7 mouse cellular contexts compared by ENCODE assay signal in genomic region chr1:130715561-130716217, GRCm38 (mm10). TPM values are rescaled to one million over a fixed set of nuclear protein-coding genes. Genes with fewer than 3 reads are reported as not detected.
DNase-seq lines count a peak whose midpoint lies in the region; ATAC-seq and TF ChIP-seq lines count a peak whose summit lies in the region.

Gene Gm29427 (minus strand): TSS chr1:130715799.

- TF ChIP-seq CTCF in intestine, postnatal 0 days (IDR thresholded peaks at IDR 0.05; ENCODE audit: low read depth), result peak; percentile 20; the same call in 1 of the 2 replicates
- TF ChIP-seq CTCF in small intestine, adult 2 months (IDR thresholded peaks at IDR 0.05; ENCODE audit: extremely low read depth, insufficient read length, insufficient replicate concordance, low read depth, low read length), result no peak

- 0 out of 2 replicates have a peak, but pooled peaks cover 17% of the 10 kb centered on the region for H3K36me3 ChIP-seq in intestine, postnatal 0 days (ENCODE audit: control insufficient read depth, insufficient read depth)
- 0 out of 2 replicates have a peak, but pooled peaks cover 3% of the 10 kb centered on the region for H3K36me3 ChIP-seq in midbrain, embryonic 12.5 days
- peaks cover 12% of the 10 kb centered on the region; the same call in 1 of the 2 replicates for H3K36me3 ChIP-seq in small intestine, adult 2 months (ENCODE audit: control insufficient read depth, insufficient read depth, low read length)

- H3K27me3 ChIP-seq in intestine, postnatal 0 days (replicated peaks; ENCODE audit: control insufficient read depth, insufficient read depth, low read length), result no peaks in the 10 kb centered on the region
- no peaks in the 10 kb centered on the region for H3K27me3 ChIP-seq in midbrain, embryonic 12.5 days
- H3K27me3 ChIP-seq in small intestine, adult 2 months (ENCODE audit: control insufficient read depth, insufficient read depth, low read length), result no peaks in the 10 kb centered on the region

- 0 out of 2 replicates have a peak, but pooled peaks cover 4% of the 10 kb centered on the region for H3K4me1 ChIP-seq in intestine, postnatal 0 days (replicated peaks; ENCODE audit: control insufficient read depth, insufficient read depth, low read length)
- peaks cover 19% of the 10 kb centered on the region for H3K4me1 ChIP-seq in midbrain, embryonic 12.5 days
- peaks cover 9% of the 10 kb centered on the region; the same call in 1 of the 2 replicates for H3K4me1 ChIP-seq in small intestine, adult 2 months (ENCODE audit: control insufficient read depth, insufficient read depth, insufficient read length, low read length)

- peak; percentile 98 for ATAC-seq in intestine, postnatal 0 days
- ATAC-seq in midbrain, embryonic 12.5 days (ENCODE audit: low FRiP score, low read depth), result peak; percentile 89

- H3K27ac ChIP-seq in intestine, postnatal 0 days (ENCODE audit: low read depth, low read length), result peak within 1 kb of the TSS; percentile 92
- peak within 1 kb of the TSS; percentile 84 for H3K27ac ChIP-seq in midbrain, embryonic 12.5 days (replicated peaks)
- peak within 1 kb of the TSS; percentile 93 for H3K27ac ChIP-seq in small intestine, adult 2 months (ENCODE audit: insufficient read depth, low read depth, low read length)

- peak; percentile 79; the same call in 1 of the 2 replicates for TF ChIP-seq POLR2A in small intestine, adult 2 months (IDR thresholded peaks at IDR 0.05; ENCODE audit: low read depth, low read length)

- peak within 1 kb of the TSS; percentile 90 for H3K4me2 ChIP-seq in intestine, postnatal 0 days (replicated peaks; ENCODE audit: low read depth)
- H3K4me2 ChIP-seq in midbrain, embryonic 12.5 days (replicated peaks), result peak within 1 kb of the TSS; percentile 91

- no peaks in the 10 kb centered on the region for H3K9me3 ChIP-seq in intestine, postnatal 0 days (ENCODE audit: control insufficient read depth)
- no peaks in the 10 kb centered on the region for H3K9me3 ChIP-seq in midbrain, embryonic 12.5 days

- H3K4me3 ChIP-seq in intestine, postnatal 0 days (ENCODE audit: low read depth, low read length), result peak within 1 kb of the TSS; percentile 98
- peak within 1 kb of the TSS; percentile 87 for H3K4me3 ChIP-seq in midbrain, embryonic 12.5 days
- peak within 1 kb of the TSS; percentile 85 for H3K4me3 ChIP-seq in small intestine, adult 2 months (ENCODE audit: low read depth, low read length)

- H3K9ac ChIP-seq in intestine, postnatal 0 days (ENCODE audit: low read depth, low read length), result peak within 1 kb of the TSS; percentile 96
- H3K9ac ChIP-seq in midbrain, embryonic 12.5 days (replicated peaks), result peak within 1 kb of the TSS; percentile 92

- WGBS in intestine, postnatal 0 days, result under 1% methylated on average over 38 of the region's 38 CpGs
- WGBS in midbrain, embryonic 12.5 days, result under 1% methylated on average over 38 of the region's 38 CpGs
- 1% methylated on average over 38 of the region's 38 CpGs for WGBS in small intestine, adult 2 months

- intact Hi-C loops in left cerebral cortex, postnatal 4 days (cut with DNase I), result loop anchor here (5.0 kb wide), 1 partner anchor 342 kb away; no protein-coding TSS in a partner anchor

- DNase-seq in adrenal gland, adult 2 months, result peak; percentile 96
- DNase-seq in embryo, embryonic 11.5 days (ENCODE audit: low read depth, low spot score), result peak; percentile 88
- peak; percentile 59 to 82 for DNase-seq in gastrocnemius, postnatal 4 days (ENCODE audit: low spot score in 2 of 2)
- DNase-seq in left cerebral cortex, postnatal 4 days, result peak; percentile 92

RNA-seq across cellular contexts. Expression of gene Gm29427, which starts in this region (rescaled TPM):
- not detected for total RNA-seq in adrenal gland, adult 2 months (2021)
- not detected in 2 replicates for polyA plus RNA-seq in adrenal gland, adult 2 months (2012; rRNA removed)
- total RNA-seq in gastrocnemius, postnatal 4 days (2021), result not detected
- polyA plus RNA-seq in intestine, postnatal 0 days (2015; fragmentation: Nextera tagmentation; extraction: Ambion mirVana), result 0.20 and 0.48 TPM in 2 replicates
- total RNA-seq in left cerebral cortex, postnatal 4 days (2021), result not detected
- polyA plus RNA-seq in midbrain, embryonic 12.5 days (2016; fragmentation: Nextera tagmentation; extraction: Ambion mirVana), result not detected in 2 replicates
- polyA plus RNA-seq in small intestine, adult 2 months (2012; rRNA removed), result not detected in 2 replicates

Comparison
In these comparisons a context has a peak if more than half of its experiments do, and no peak if none do; other contexts are left out.
1. Peak in every context shown above with its lines: DNase-seq, ATAC-seq, H3K4me3 ChIP-seq and H3K27ac ChIP-seq.
2. Peak in DNase-seq in adrenal gland, adult 2 months; RNA of the gene not detected or under 1 TPM.
3. Peak in DNase-seq in gastrocnemius, postnatal 4 days; RNA of the gene not detected or under 1 TPM.
4. Peak in ATAC-seq, H3K4me3 ChIP-seq, H3K27ac ChIP-seq, H3K9ac ChIP-seq and H3K4me2 ChIP-seq in intestine, postnatal 0 days; RNA of the gene not detected or under 1 TPM.
5. Peak in DNase-seq in left cerebral cortex, postnatal 4 days; RNA of the gene not detected or under 1 TPM.
6. Peak in ATAC-seq, H3K4me3 ChIP-seq, H3K27ac ChIP-seq, H3K9ac ChIP-seq and H3K4me2 ChIP-seq in midbrain, embryonic 12.5 days; RNA of the gene not detected or under 1 TPM.